Mouse (Mus musculus) testis, adult 2 months (tissue): ENCODE measurements around the gene Golph3.

Experiments used
- CTCF ChIP-seq: fragments of 200-500 bp; IDR thresholded peaks from 2 replicates; pipeline ENCODE4 v1.5.1; 2012; ENCODE audit warnings: low read depth, mild to moderate bottlenecking, inconsistent platforms, low read length, moderate library complexity; ENCODE audit not compliant: control insufficient read depth, insufficient read depth, insufficient replicate concordance
- POLR2A ChIP-seq: fragments of 200-500 bp; IDR thresholded peaks from 2 replicates; pipeline ENCODE4 v1.6.1; 2012; ENCODE audit warnings: low read depth, mild to moderate bottlenecking, inconsistent platforms, low read length, moderate library complexity; ENCODE audit not compliant: control insufficient read depth

DNA sequence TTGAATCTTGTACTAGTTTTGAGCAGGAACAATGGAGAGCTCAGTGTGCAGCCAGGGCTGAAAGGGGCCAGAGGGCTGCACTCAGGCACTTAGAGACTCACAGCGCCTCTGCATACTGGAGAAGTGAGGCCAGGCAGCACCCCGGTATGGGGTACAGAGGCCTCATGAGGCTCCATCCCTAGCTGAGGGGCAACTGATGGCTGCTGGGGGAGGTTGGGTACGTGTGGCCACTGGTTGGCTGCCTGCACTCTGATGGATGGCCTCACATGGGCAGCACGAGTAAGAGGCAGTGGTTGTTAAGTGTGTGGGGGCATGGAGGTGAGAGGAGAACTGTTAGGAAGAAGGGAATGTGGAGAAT is 20.1 kb downstream of the Golph3 start:
- TF ChIP-seq CTCF (no peak), POLR2A (no peak)
